Mouse (Mus musculus): ENCODE measurements around the gene Chst13. TPM values are rescaled to one million over a fixed set of nuclear protein-coding genes. Genes with fewer than 3 reads are reported as not detected.

The Chst13 gene
- polyA plus RNA-seq (2017; shearing (Covaris generic)): not detected

DNA sequence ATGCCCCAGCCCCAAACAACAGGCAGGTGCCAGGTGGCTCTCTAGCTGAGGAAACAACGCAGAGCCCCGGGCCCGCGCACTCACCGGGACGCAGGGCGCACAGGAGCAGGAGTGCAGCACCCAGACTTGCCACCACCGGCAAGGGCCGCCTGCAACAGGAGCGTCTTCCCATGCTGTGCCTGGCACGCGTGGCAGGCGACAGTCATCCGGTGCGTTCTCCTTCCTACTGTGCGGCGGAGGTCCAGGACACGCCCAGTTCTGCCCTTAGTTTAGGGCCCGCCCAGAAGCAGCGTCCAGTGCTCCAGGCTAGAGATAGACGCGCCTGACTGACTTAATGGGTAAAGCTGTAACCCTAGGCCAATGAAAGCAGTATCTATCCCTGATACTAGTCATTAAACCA lies at the start of gene Chst13:
TSS of gene Chst13 (minus strand) at position 195 of the 400 bp plus-strand sequence.

DNA sequence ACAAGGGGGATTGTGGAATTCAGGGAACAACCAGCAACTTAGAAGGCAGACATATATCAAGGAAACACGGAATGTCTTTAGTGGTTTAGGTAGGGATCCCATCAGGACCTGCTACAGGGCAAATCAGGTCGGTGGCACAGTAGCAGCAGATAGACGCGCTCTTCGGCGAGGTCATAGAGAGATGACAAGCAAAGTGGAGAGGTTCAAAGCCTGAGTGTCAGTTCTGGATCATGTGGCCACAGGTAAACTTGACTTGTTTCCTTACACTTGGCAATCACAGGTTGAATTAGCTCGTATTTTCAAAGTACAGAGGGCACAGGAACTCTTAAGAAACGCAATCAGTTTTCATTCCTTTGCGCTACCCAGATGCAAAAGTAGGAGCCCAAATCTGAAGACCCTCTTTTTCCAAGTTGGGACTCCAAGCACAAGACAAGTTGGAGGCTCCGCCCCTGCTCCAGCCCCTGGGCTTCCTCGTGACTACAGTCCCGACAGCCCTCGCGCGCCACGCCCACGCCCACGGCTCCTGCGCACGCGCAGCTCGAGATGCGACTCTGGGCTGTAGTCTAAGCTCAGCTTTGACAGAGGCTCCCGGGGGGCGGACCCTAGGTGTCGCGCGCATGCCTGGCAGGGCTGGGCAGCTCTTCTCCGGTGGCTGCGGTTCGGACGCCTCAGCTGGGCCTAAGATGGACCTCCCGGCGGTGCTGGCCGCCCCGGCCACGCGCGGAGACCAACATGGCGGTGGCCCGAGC lies 44.2 kb upstream of the Chst13 start, which contains the start of gene Zxdc:
TSS of gene Zxdc (plus strand) at position 517 of the 749 bp plus-strand sequence.

DNA sequence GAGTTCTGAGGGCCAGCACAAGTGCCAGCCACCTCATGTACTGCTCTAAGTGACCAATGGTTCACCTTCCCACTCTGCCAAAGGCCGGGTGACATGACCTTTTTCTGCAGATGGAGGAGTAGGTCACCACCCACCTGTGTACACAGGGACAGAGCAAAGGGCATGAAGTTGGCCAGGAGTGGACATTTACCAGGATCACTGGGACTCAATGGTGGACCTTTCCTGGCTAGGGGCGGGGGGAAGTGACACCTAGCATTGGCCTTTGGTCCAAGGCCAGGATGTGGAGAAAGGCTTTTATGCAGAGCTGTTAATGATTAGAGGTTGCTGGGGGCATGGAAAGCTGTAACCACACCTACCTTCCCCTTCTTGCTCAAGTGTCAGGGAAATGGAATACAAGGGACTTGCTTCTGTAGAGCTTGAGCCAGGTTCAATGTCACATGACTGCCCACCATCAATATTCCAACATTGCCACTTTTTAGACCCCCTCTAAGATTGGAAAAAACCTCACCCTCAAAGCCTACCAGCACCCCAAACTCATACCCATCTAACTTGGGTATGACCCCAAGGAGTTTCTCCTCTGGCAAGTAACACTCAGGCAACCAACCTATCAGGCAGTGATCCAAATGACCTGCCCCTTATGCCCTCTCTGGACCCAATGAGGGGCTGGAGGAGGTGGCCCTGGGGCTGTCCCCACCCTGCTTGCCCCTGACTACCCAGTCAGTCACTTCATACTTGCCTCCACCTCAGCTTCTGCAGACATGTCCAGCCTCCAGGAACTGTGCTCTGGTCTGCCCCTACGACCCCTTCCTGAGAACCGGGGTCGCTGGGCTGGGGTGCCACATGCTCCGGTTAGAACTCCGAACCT lies 7.8 kb upstream of the Chst13 start, which contains the start of gene Uroc1:
TSS of gene Uroc1 (plus strand) at position 724 of the 865 bp plus-strand sequence.

GRCm38 (mm10) chr6:90300919-90301318 lies 24.1 kb downstream of the Chst13 start, which contains the start of gene BC048671:
Gene BC048671 (plus strand): TSS chr6:90301219.

Other genes with a start within 250 kb of the Chst13 start
- gene Vmn1r49, start 246.7 kb downstream of the Chst13 start, polyA plus RNA-seq (2017; shearing (Covaris generic)): under 1 TPM in 1 of 2 experiments, not detected in 1; 0.04 TPM
- not detected for gene Vmn1r50, start 223.8 kb downstream of the Chst13 start, polyA plus RNA-seq (2017; shearing (Covaris generic))
- not detected for gene Vmn1r51, start 202.6 kb downstream of the Chst13 start, polyA plus RNA-seq (2017; shearing (Covaris generic))
- not detected for gene Vmn1r52, start 150.4 kb downstream of the Chst13 start, polyA plus RNA-seq (2017; shearing (Covaris generic))
- gene V1ra8, start 122.4 kb downstream of the Chst13 start, polyA plus RNA-seq (2017; shearing (Covaris generic)): not detected
- not detected for gene Vmn1r53, start 100.7 kb downstream of the Chst13 start, polyA plus RNA-seq (2017; shearing (Covaris generic))
- not detected for gene Vmn1r54, start 78.9 kb downstream of the Chst13 start, polyA plus RNA-seq (2017; shearing (Covaris generic))
- gene BC048671, start 24.0 kb downstream of the Chst13 start, polyA plus RNA-seq (2017; shearing (Covaris generic)): not detected
- not detected for gene Uroc1, start 8.1 kb upstream of the Chst13 start, polyA plus RNA-seq (2017; shearing (Covaris generic))
- 10 to 100 TPM; 24.6 to 27.8 TPM for gene Zxdc, start 44.3 kb upstream of the Chst13 start, polyA plus RNA-seq (2017; shearing (Covaris generic))
- gene Cfap100, start 103.6 kb upstream of the Chst13 start, polyA plus RNA-seq (2017; shearing (Covaris generic)): under 1 TPM; 0.14 to 0.17 TPM
- gene Klf15, start 137.4 kb upstream of the Chst13 start, polyA plus RNA-seq (2017; shearing (Covaris generic)): under 1 TPM in 1 of 2 experiments, not detected in 1; 0.33 TPM
- gene Aldh1l1, start 161.2 kb upstream of the Chst13 start, polyA plus RNA-seq (2017; shearing (Covaris generic)): 1 to 10 TPM in 1 of 2 experiments, under 1 TPM in 1; 0.79 to 1.6 TPM